Mouse (Mus musculus): Measurements from ENCODE around the gene Trank1. TPM values are rescaled to one million over a fixed set of nuclear protein-coding genes. Genes with fewer than 3 reads are reported as not detected.

Trank1 gene
- polyA plus RNA-seq (2014; fragmentation: Nextera tagmentation; extraction: Ambion mirVana) = 12.2 and 17.8 TPM in 2 replicates

- ATAC-seq (ENCODE audit: low read depth) = peak; percentile 72
- 9% methylated on average over 62 of the region's 72 CpGs for WGBS
- H3K36me3 ChIP-seq (ENCODE audit: control insufficient read depth, insufficient read depth, low read length) = no peaks in the 10 kb centered on the region
- peak within 1 kb of the TSS; percentile 63 for H3K4me2 ChIP-seq (ENCODE audit: low read depth, low read length)
- H3K27ac ChIP-seq (ENCODE audit: low read depth, low read length) = no peak within 1 kb of the TSS
- no peaks in the 10 kb centered on the region for H3K4me1 ChIP-seq (ENCODE audit: control insufficient read depth, insufficient read depth, low read length)
- peak within 1 kb of the TSS; percentile 58 for H3K4me3 ChIP-seq (ENCODE audit: low read depth, low read length)
- H3K9ac ChIP-seq (replicated peaks; ENCODE audit: low read depth, low read length) = peak within 1 kb of the TSS; percentile 48
- peaks cover 33% of the 10 kb centered on the region for H3K27me3 ChIP-seq (ENCODE audit: control insufficient read depth, insufficient read depth, low read length)
- H3K9me3 ChIP-seq (ENCODE audit: control insufficient read depth, low read length) = peaks cover 3% of the 10 kb centered on the region; the same call in 1 of the 2 replicates
These were observed at the start of gene Trank1 for GRCm38 (mm10) chr9:111311031-111311842. Gene Trank1, plus strand, starts transcription at chr9:111311739.

GRCm38 (mm10) chr9:111267998-111268397 lies 43.5 kb upstream of the Trank1 start:
- Histone ChIP-seq H3K9ac (replicated peaks; ENCODE audit: low read depth, low read length) (no peak overlapping the region), H3K4me1 (ENCODE audit: control insufficient read depth, insufficient read depth, low read length) (peaks cover 12% of the 10 kb centered on the region), H3K27me3 (ENCODE audit: control insufficient read depth, insufficient read depth, low read length) (no peaks in the 10 kb centered on the region), H3K27ac (ENCODE audit: low read depth, low read length) (no peak overlapping the region), H3K36me3 (ENCODE audit: control insufficient read depth, insufficient read depth, low read length) (peaks cover 11% of the 10 kb centered on the region), H3K4me2 (ENCODE audit: low read depth, low read length) (no peak overlapping the region), H3K9me3 (ENCODE audit: control insufficient read depth, low read length) (no peaks in the 10 kb centered on the region), H3K4me3 (ENCODE audit: low read depth, low read length) (no peak overlapping the region)
- no peak for ATAC-seq (ENCODE audit: low read depth)
- 95% methylated on average over 2 of the region's 2 CpGs for WGBS

GRCm38 (mm10) chr9:111270606-111271005 lies 40.9 kb upstream of the Trank1 start:
- Histone ChIP-seq H3K27ac (ENCODE audit: low read depth, low read length) (peak overlapping the region; percentile 92), H3K4me3 (ENCODE audit: low read depth, low read length) (peak overlapping the region; percentile 87), H3K4me2 (ENCODE audit: low read depth, low read length) (peak overlapping the region; percentile 70), H3K36me3 (ENCODE audit: control insufficient read depth, insufficient read depth, low read length) (no peaks in the 10 kb centered on the region), H3K9ac (replicated peaks; ENCODE audit: low read depth, low read length) (peak overlapping the region; percentile 60), H3K27me3 (ENCODE audit: control insufficient read depth, insufficient read depth, low read length) (no peaks in the 10 kb centered on the region), H3K4me1 (ENCODE audit: control insufficient read depth, insufficient read depth, low read length) (peaks cover 37% of the 10 kb centered on the region), H3K9me3 (ENCODE audit: control insufficient read depth, low read length) (no peaks in the 10 kb centered on the region)
- 9% methylated on average over 5 of the region's 5 CpGs for WGBS
- ATAC-seq (ENCODE audit: low read depth) = no peak

GRCm38 (mm10) chr9:111271056-111271433 lies 40.5 kb upstream of the Trank1 start:
- peak; percentile 84 for ATAC-seq (ENCODE audit: low read depth)
- H3K4me2 ChIP-seq (ENCODE audit: low read depth, low read length) = peak overlapping the region; percentile 70
- H3K36me3 ChIP-seq (ENCODE audit: control insufficient read depth, insufficient read depth, low read length) = peaks cover under 1% of the 10 kb centered on the region; the same call in 1 of the 2 replicates
- H3K9ac ChIP-seq (replicated peaks; ENCODE audit: low read depth, low read length) = peak overlapping the region; percentile 60
- H3K4me3 ChIP-seq (ENCODE audit: low read depth, low read length) = peak overlapping the region; percentile 87
- no peaks in the 10 kb centered on the region for H3K27me3 ChIP-seq (ENCODE audit: control insufficient read depth, insufficient read depth, low read length)
- peaks cover 41% of the 10 kb centered on the region for H3K4me1 ChIP-seq (ENCODE audit: control insufficient read depth, insufficient read depth, low read length)
- under 1% methylated on average over 32 of the region's 32 CpGs for WGBS
- no peaks in the 10 kb centered on the region for H3K9me3 ChIP-seq (ENCODE audit: control insufficient read depth, low read length)
- H3K27ac ChIP-seq (ENCODE audit: low read depth, low read length) = peak overlapping the region; percentile 92

DNA sequence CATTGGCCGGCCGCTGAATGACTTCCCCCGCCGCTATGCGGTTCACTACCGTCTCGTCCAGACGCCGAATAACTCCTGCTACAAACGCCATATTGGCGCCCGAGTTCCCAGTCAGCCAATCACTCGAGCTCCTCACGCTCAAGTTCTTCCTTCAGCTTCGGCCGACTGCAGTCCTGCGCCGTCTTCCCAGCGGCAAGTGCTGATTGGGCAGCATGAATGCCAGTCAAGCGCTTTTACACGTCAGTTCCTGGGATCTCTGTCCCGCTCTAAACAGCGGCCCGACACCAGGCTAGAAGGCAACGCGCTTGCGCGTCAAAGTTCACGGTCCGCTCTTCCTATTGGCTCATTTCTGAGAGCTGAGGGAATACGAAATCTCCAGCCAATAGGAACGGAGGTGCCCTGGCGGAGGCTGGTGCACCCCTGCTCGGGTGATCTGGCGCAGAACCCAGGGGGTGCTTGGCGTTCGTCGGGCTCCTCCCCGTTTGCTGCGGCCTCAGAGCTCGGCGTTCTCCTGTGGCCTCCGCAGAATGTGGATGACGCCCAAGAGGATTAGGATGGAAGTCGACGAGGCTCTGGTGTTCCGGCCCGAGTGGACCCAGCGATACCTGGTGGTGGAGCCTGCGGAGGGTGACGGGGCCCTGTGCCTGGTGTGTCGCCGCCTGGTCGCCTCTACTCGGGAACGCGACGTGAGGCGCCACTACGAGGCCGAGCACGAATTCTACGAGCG lies 39.9 kb upstream of the Trank1 start, which contains the start of the genes Mlh1 and Epm2aip1:
Mlh1 (minus strand) TSS at position 358 of the 727 bp plus-strand sequence.
Epm2aip1 (plus strand) TSS at position 496 of the 727 bp plus-strand sequence.
- Histone ChIP-seq H3K36me3 (ENCODE audit: control insufficient read depth, insufficient read depth, low read length) (peaks cover 4% of the 10 kb centered on the region; the same call in 1 of the 2 replicates), H3K27me3 (ENCODE audit: control insufficient read depth, insufficient read depth, low read length) (no peaks in the 10 kb centered on the region), H3K27ac (ENCODE audit: low read depth, low read length) (peak within 1 kb of the TSS; percentile 93), H3K9me3 (ENCODE audit: control insufficient read depth, low read length) (no peaks in the 10 kb centered on the region), H3K9ac (replicated peaks; ENCODE audit: low read depth, low read length) (peak within 1 kb of the TSS; percentile 85), H3K4me2 (ENCODE audit: low read depth, low read length) (peak within 1 kb of the TSS; percentile 79), H3K4me1 (ENCODE audit: control insufficient read depth, insufficient read depth, low read length) (peaks cover 45% of the 10 kb centered on the region), H3K4me3 (ENCODE audit: low read depth, low read length) (peak within 1 kb of the TSS; percentile 87)
- ATAC-seq (ENCODE audit: low read depth) = peak; percentile 99
- under 1% methylated on average over 64 of the region's 64 CpGs for WGBS

- H3K4me2 ChIP-seq (ENCODE audit: low read depth, low read length) = peak overlapping the region; percentile 79
- H3K9ac ChIP-seq (replicated peaks; ENCODE audit: low read depth, low read length) = peak overlapping the region; percentile 85
- no peaks in the 10 kb centered on the region for H3K27me3 ChIP-seq (ENCODE audit: control insufficient read depth, insufficient read depth, low read length)
- H3K9me3 ChIP-seq (ENCODE audit: control insufficient read depth, low read length) = no peaks in the 10 kb centered on the region
- peaks cover 5% of the 10 kb centered on the region; the same call in 1 of the 2 replicates for H3K36me3 ChIP-seq (ENCODE audit: control insufficient read depth, insufficient read depth, low read length)
- H3K4me1 ChIP-seq (ENCODE audit: control insufficient read depth, insufficient read depth, low read length) = peaks cover 45% of the 10 kb centered on the region
- H3K4me3 ChIP-seq (ENCODE audit: low read depth, low read length) = peak overlapping the region; percentile 87
- 8% methylated on average over 19 of the region's 19 CpGs for WGBS
- no peak for ATAC-seq (ENCODE audit: low read depth)
- H3K27ac ChIP-seq (ENCODE audit: low read depth, low read length) = peak overlapping the region; percentile 93
These were observed 39.2 kb upstream of the Trank1 start for GRCm38 (mm10) chr9:111272356-111272755.

DNA sequence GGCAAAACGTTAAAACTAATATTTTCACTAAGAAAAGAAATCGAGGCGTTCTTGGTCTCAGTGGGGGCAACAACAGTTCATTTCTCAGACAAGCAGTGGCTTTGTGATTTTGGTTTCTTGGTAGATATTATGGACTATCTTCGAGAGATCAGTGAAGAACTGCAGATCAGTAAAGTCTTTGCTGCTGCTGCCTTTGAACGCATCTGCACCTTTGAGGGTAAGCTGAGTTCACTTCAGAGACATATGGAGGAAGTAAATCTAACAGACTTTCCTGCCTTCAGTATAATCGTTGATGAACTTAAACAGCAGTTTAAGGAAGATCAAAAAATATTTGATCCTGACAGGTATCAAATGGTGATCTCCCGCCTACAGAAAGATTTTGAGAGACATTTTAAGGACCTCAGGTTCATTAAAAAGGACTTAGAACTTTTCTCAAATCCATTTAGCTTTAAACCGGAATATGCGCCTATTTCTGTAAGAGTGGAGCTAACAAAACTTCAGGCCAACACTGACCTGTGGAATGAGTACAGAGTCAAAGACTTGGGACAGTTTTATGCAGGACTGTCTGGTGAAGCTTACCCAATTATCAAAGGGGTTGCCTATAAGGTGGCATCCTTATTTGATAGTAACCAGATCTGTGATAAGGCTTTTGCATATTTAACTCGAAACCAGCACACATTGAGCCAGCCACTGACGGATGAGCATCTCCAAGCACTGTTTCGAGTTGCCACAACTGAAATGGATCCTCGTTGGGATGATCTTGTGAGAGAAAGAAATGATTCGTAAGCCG lies 38.3 kb upstream of the Trank1 start:
- 75% methylated on average over 15 of the region's 15 CpGs for WGBS
- Histone ChIP-seq H3K4me3 (ENCODE audit: low read depth, low read length) (peak overlapping the region; percentile 87), H3K4me2 (ENCODE audit: low read depth, low read length) (peak overlapping the region; percentile 79), H3K27ac (ENCODE audit: low read depth, low read length) (no peak overlapping the region), H3K9me3 (ENCODE audit: control insufficient read depth, low read length) (no peaks in the 10 kb centered on the region), H3K27me3 (ENCODE audit: control insufficient read depth, insufficient read depth, low read length) (no peaks in the 10 kb centered on the region), H3K4me1 (ENCODE audit: control insufficient read depth, insufficient read depth, low read length) (peaks cover 45% of the 10 kb centered on the region), H3K36me3 (ENCODE audit: control insufficient read depth, insufficient read depth, low read length) (peaks cover 14% of the 10 kb centered on the region; the same call in 1 of the 2 replicates), H3K9ac (replicated peaks; ENCODE audit: low read depth, low read length) (peak overlapping the region; percentile 85; the same call in 1 of the 2 replicates)
- ATAC-seq (ENCODE audit: low read depth) = no peak

DNA sequence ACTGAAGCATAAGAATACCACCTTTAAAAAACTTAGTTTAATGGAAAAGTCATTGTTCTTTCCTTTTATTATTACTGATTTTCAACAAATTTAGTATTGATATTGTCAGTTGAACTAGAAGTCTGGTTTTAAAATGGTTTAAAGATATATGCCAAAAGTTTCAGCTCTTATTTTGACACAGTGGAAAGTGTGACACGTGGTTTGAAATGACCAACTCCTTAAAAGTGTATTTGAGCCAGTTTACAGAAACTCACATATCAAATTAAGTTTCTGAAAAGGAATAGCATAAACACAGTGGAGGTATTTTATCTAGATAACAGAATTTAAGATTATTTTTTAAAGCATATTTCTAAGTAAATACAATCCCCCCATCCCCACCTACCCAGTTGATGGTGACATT lies 37.6 kb upstream of the Trank1 start:
- Histone ChIP-seq H3K36me3 (ENCODE audit: control insufficient read depth, insufficient read depth, low read length) (peaks cover 16% of the 10 kb centered on the region; the same call in 1 of the 2 replicates), H3K4me3 (ENCODE audit: low read depth, low read length) (no peak overlapping the region), H3K4me1 (ENCODE audit: control insufficient read depth, insufficient read depth, low read length) (peaks cover 45% of the 10 kb centered on the region), H3K9me3 (ENCODE audit: control insufficient read depth, low read length) (no peaks in the 10 kb centered on the region), H3K27ac (ENCODE audit: low read depth, low read length) (no peak overlapping the region), H3K4me2 (ENCODE audit: low read depth, low read length) (peak overlapping the region; percentile 79), H3K27me3 (ENCODE audit: control insufficient read depth, insufficient read depth, low read length) (no peaks in the 10 kb centered on the region), H3K9ac (replicated peaks; ENCODE audit: low read depth, low read length) (no peak overlapping the region)
- WGBS = 93% methylated on average over 1 of the region's 1 CpGs
- no peak for ATAC-seq (ENCODE audit: low read depth)

Measured in neural tube, embryonic 14.5 days (tissue).